Mouse (Mus musculus) thymus, adult 2 months (tissue): ENCODE measurements at regions not wholly inside any gene's neighbourhood (a gene's known extent, or its start where the extent isn't known, plus 50 kb on each side); places are given as distances from the start of the nearest gene placed in this dataset.

Source experiments
- CTCF ChIP-seq: fragments of 200-500 bp; IDR thresholded peaks from 2 replicates; pipeline ENCODE4 v1.5.1; 2012; ENCODE audit warnings: mild to moderate bottlenecking, control low read depth, low read length, moderate library complexity, borderline replicate concordance; ENCODE audit not compliant: control insufficient read depth, poor library complexity, insufficient read depth; ENCODE audit errors: extremely low read depth
- POLR2A ChIP-seq: fragments of 200-500 bp; IDR thresholded peaks from 2 replicates; pipeline ENCODE4 v1.6.1; 2012; ENCODE audit warnings: mild to moderate bottlenecking, low read length, control low read depth, moderate library complexity; ENCODE audit not compliant: control insufficient read depth, poor library complexity, insufficient read depth; ENCODE audit errors: extremely low read depth

- TF ChIP-seq CTCF, result no peak
- TF ChIP-seq POLR2A, result no peak
Observed at GRCm38 (mm10) chr14:33824421-33824874, 98.9 kb upstream of the Gdf10 start.
